Mouse (Mus musculus) intestine, embryonic 15.5 days (tissue): ENCODE measurements around the gene AC161166.1. TPM values are rescaled to one million over a fixed set of nuclear protein-coding genes. Genes with fewer than 3 reads are reported as not detected.
"Not testable (repeated sequence)": the region's sequence is repeated elsewhere in the genome, so short reads cannot be mapped to it uniquely, and the experiment has no call there.

ENCODE experiments used
- ATAC-seq: fragments of 200-750 bp; cut with Nextera tagmentation; 2 replicates; pipeline ENCODE4 v1.8.0; 2017; ENCODE audit warnings: moderate TSS enrichment, moderate library complexity
- H3K27ac ChIP-seq: fragments of 300-500 bp; sonication (generic); 2 replicates; pipeline ENCODE4 v1.5.1; 2015; ENCODE audit warnings: mild to moderate bottlenecking, inconsistent platforms
- H3K27me3 ChIP-seq: fragments of 300-500 bp; sonication (generic); replicated peaks from 2 replicates; pipeline ENCODE4 v1.6.1; 2015; ENCODE audit warnings: inconsistent platforms
- H3K36me3 ChIP-seq: fragments of 300-500 bp; sonication (generic); 2 replicates; pipeline ENCODE4 v1.6.1; 2015; ENCODE audit warnings: inconsistent platforms
- H3K4me1 ChIP-seq: fragments of 300-500 bp; sonication (generic); replicated peaks from 2 replicates; pipeline ENCODE4 v1.6.1; 2015; ENCODE audit warnings: inconsistent platforms
- H3K4me2 ChIP-seq: fragments of 300-500 bp; sonication (generic); replicated peaks from 2 replicates; pipeline ENCODE4 v1.6.1; 2015; ENCODE audit warnings: mild to moderate bottlenecking, inconsistent platforms
- H3K4me3 ChIP-seq: fragments of 300-500 bp; sonication (generic); replicated peaks from 2 replicates; pipeline ENCODE4 v1.5.1; 2015; ENCODE audit warnings: inconsistent platforms
- H3K9ac ChIP-seq: fragments of 300-500 bp; sonication (generic); 2 replicates; pipeline ENCODE4 v1.6.1; 2015; ENCODE audit warnings: inconsistent platforms
- H3K9me3 ChIP-seq: fragments of 300-500 bp; sonication (generic); 2 replicates; pipeline ENCODE4 v1.6.1; 2016; ENCODE audit warnings: inconsistent platforms
- WGBS: fragments of 180-500 bp; shearing (Covaris S2); methylation state at CpG from one replicate; pipeline ENCODE4 v1.1.7; 2015; 5-methylcytosine and 5-hydroxymethylcytosine counted together
- polyA plus RNA-seq: library from polyadenylated mRNA; unstranded; fragments of >200 nt; fragmentation: Nextera tagmentation; extraction: Ambion mirVana; gene quantifications from 2 replicates; pipeline ENCODE4 v1.2.1, GENCODE M21; 2015

Gene AC161166.1
- polyA plus RNA-seq, 1 experiment from 2014 or later: 0.24 TPM

DNA sequence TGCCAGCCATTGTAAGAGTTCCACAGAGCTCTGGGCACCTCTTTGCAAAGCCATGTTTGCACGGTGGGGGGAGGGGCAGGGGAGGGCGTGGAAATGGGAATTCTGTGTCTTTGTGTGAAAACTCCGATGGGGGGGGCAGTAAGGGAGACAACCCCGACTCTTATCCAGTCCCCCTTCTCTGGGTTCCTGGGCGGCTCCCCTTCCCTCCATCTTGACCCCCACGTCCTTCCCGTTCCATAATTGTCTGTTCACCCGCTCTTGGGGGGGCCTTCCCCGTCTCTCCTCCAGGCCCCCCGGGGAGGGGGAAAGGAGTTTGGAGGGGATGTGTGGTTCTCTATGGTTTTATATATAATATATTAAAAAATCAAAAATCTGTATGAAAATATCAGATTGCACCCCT is 8.3 kb downstream of the AC161166.1 start:
- WGBS: 19% methylated on average over 10 of the region's 10 CpGs
- Histone ChIP-seq H3K4me3 (no peak overlapping the region), H3K4me1 (peaks cover 25% of the 10 kb centered on the region), H3K4me2 (no peak overlapping the region), H3K36me3 (no peaks in the 10 kb centered on the region), H3K27ac (no peak overlapping the region), H3K9ac (no peak overlapping the region), H3K27me3 (peaks cover 26% of the 10 kb centered on the region), H3K9me3 (no peaks in the 10 kb centered on the region)
- no peak for ATAC-seq

DNA sequence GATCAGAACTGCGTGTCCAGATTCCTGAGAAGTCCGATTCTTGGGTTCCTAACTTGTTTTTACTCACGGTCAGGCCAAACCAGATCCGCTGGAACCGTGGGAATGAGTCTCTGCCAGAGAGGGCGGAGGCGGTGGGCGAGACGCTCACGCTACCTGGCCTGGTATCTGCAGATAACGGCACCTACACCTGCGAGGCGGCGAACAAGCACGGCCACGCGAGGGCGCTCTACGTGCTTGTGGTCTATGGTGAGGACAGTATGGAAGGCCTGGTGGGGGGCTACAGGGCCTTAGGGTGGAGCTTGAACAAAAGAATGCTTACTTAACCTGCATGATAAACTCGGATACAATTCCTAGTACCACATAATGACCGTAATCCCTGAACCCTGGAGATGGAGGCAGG is 10.8 kb downstream of the AC161166.1 start:
- Histone ChIP-seq H3K27ac (no peak overlapping the region), H3K9me3 (no peaks in the 10 kb centered on the region), H3K4me2 (no peak overlapping the region), H3K4me1 (peaks cover 18% of the 10 kb centered on the region), H3K4me3 (no peak overlapping the region), H3K9ac (no peak overlapping the region), H3K27me3 (peaks cover 37% of the 10 kb centered on the region), H3K36me3 (no peaks in the 10 kb centered on the region)
- no peak for ATAC-seq
- 48% methylated on average over 21 of the region's 21 CpGs for WGBS

DNA sequence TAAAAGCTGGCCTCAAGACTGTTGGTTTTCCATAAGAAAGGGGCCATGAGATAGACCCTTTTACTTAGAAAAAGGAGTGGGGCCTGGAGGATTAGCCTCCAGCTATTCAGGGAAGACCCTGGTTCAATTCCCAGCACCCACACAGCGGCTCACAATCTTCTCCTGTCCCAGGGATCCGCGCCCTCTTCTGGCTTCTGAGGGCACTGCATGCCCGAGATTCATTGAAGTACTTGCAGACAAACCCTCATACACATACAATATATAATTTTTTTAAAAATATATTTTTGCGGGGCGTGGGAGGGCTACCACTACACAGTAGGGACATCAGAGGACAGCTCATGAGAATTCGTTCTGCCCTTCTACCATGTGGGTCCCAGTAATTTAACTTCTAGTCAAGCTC is 11.3 kb downstream of the AC161166.1 start:
- Histone ChIP-seq H3K9ac (no peak overlapping the region), H3K27me3 (peaks cover 37% of the 10 kb centered on the region), H3K4me1 (peaks cover 15% of the 10 kb centered on the region), H3K36me3 (no peaks in the 10 kb centered on the region), H3K9me3 (no peaks in the 10 kb centered on the region), H3K4me2 (no peak overlapping the region), H3K27ac (no peak overlapping the region), H3K4me3 (no peak overlapping the region)
- 36% methylated on average over 7 of the region's 7 CpGs for WGBS
- ATAC-seq: no peak

DNA sequence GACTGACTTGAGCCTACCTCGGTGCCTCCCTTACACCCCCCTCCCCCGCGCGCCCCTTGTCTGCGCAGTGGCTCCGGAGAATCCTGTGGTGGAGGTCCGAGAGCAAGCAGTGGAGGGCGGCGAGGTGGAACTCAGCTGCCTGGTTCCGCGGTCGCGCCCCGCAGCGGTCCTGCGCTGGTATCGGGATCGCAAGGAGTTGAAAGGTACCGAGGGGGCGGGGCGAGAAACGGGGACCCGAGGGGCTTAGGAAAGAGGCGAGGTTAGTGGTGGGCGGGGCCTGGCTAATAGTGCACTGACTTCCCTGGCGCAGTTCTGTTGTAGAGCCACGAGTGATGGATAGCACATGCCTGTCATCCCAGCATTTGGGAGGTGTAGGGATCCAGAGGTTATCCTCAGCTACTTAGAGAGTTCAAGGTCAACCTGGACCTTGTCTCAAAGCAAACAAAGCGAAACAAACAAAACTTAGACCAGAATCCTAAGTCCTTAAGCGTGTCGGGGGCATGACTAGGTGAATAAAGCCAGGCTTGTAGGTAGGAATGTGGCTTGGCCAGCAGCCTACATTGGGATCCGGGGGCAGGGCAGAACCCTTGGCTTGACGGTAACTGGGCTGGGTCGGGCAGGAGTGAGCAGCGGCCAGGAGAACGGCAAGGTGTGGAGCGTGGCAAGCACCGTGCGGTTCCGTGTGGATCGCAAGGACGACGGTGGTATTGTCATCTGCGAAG is 12.2 kb downstream of the AC161166.1 start:
- peak; percentile 31; the same call in 1 of the 2 replicates for ATAC-seq
- H3K27me3 ChIP-seq: peaks cover 37% of the 10 kb centered on the region
- WGBS: 8% methylated on average over 43 of the region's 43 CpGs
- H3K36me3 ChIP-seq: no peaks in the 10 kb centered on the region
- H3K4me3 ChIP-seq: peak overlapping the region; percentile 33
- peak overlapping the region; percentile 72 for H3K4me2 ChIP-seq
- H3K9me3 ChIP-seq: no peaks in the 10 kb centered on the region
- peak overlapping the region; percentile 28 for H3K9ac ChIP-seq
- no peak overlapping the region for H3K27ac ChIP-seq
- H3K4me1 ChIP-seq: peaks cover 12% of the 10 kb centered on the region

DNA sequence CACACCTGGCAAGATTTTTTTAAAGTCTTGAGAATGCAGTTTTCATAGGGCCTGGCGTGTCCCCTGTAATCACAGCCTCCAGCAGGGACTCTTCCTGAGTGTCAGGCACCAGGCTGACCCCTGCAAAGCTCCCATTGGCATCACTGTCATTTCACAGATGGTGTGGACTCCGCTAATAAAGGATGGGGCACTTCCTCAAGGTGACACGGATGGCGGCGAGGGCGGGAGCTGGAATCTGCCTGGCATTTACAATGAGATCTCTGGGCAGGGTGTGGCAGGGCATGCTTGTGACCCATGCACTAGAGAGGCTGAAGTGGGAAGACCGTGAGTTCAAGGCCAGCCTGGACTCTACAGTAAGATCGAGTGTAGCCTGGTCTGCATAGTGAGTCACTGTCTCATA is 24.0 kb downstream of the AC161166.1 start:
- H3K4me1 ChIP-seq: 0 out of 2 replicates have a peak, but pooled peaks cover 6% of the 10 kb centered on the region
- H3K36me3 ChIP-seq: no peaks in the 10 kb centered on the region
- no peak overlapping the region for H3K27ac ChIP-seq
- no peak for ATAC-seq
- H3K9me3 ChIP-seq: no peaks in the 10 kb centered on the region
- WGBS: 80% methylated on average over 8 of the region's 8 CpGs
- no peak overlapping the region for H3K4me2 ChIP-seq
- no peak overlapping the region for H3K4me3 ChIP-seq
- H3K27me3 ChIP-seq: peaks cover 7% of the 10 kb centered on the region; the same call in 1 of the 2 replicates
- no peak overlapping the region for H3K9ac ChIP-seq

DNA sequence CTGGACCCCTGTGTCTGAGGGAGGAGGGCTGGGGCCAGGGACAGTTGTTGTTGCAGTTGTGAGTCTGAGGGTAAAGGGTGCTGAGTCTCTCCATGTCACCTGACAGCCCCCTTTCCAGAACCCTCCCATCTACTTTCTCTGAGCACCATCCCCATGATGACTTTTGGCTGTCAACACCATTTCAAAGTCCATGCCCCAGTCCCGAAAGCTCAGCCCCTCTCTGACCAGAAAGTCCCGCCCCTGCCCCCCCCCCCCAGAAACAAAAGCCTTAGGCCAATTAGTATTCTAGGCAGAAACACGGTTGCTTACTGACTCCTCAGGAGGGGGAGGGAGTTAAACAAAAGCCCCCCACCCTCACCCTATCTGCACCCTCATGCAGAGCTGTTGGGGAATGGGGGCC is 24.9 kb downstream of the AC161166.1 start:
- 0 out of 2 replicates have a peak, but pooled peaks cover 6% of the 10 kb centered on the region for H3K4me1 ChIP-seq
- peaks cover 11% of the 10 kb centered on the region; the same call in 1 of the 2 replicates for H3K27me3 ChIP-seq
- ATAC-seq: no peak
- no peak overlapping the region for H3K4me3 ChIP-seq
- no peak overlapping the region for H3K4me2 ChIP-seq
- H3K36me3 ChIP-seq: no peaks in the 10 kb centered on the region
- no peak overlapping the region for H3K27ac ChIP-seq
- 42% methylated on average over 3 of the region's 3 CpGs for WGBS
- no peaks in the 10 kb centered on the region for H3K9me3 ChIP-seq
- no peak overlapping the region for H3K9ac ChIP-seq

DNA sequence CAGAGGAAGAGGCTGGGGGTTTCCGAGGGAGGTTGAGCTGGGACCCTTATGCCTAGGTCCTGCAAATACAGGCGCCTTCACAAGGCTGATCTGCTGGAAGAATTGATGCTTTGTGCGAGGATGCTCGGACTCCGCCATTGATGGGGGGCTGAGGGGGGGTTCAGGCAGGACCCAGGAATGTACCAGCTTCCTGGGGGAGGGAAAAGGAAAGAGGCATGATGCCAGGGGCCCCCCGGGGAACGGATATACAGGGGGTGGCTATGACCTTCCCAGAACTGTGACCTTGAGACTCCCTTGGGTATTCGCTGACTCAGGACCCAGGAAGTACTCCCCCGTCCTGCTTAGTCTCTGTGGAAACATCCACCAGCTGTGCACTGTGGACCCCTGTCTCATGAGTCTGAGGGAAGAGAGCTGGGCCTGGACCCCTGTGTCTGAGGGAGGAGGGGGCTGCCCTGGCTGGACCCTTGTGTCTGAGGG is 25.6 kb downstream of the AC161166.1 start:
- Histone ChIP-seq H3K27me3 (peaks cover 11% of the 10 kb centered on the region; the same call in 1 of the 2 replicates), H3K4me2 (no peak overlapping the region), H3K36me3 (no peaks in the 10 kb centered on the region), H3K9me3 (no peaks in the 10 kb centered on the region), H3K9ac (no peak overlapping the region), H3K4me1 (0 out of 2 replicates have a peak, but pooled peaks cover 6% of the 10 kb centered on the region), H3K27ac (no peak overlapping the region), H3K4me3 (no peak overlapping the region)
- no peak for ATAC-seq
- 42% methylated on average over 9 of the region's 9 CpGs for WGBS

DNA sequence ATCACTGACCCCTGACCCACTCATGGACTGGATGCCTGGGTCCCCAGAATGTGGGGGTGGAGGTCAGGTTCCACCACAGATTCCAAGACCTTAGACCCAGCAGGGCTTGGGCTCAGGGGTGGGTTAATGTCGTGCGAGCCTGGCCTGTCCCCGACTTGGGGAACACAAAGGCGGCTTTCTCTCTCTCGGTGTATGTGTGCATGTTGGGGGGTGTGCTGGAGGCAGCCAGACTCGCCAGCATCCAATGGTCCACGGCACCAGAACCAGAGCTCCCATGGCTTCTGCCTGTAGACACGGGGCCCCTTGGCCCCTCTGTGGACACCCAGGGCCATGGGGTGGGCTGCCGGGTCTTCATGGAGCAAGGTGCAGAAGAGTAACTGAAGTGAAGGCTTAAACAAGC is 26.8 kb downstream of the AC161166.1 start:
- Histone ChIP-seq H3K9me3 (no peaks in the 10 kb centered on the region), H3K4me1 (peaks cover 18% of the 10 kb centered on the region), H3K9ac (no peak overlapping the region), H3K27ac (no peak overlapping the region), H3K36me3 (no peaks in the 10 kb centered on the region), H3K4me3 (no peak overlapping the region), H3K4me2 (no peak overlapping the region), H3K27me3 (peaks cover 21% of the 10 kb centered on the region; the same call in 1 of the 2 replicates)
- no peak for ATAC-seq
- WGBS: 82% methylated on average over 9 of the region's 9 CpGs

DNA sequence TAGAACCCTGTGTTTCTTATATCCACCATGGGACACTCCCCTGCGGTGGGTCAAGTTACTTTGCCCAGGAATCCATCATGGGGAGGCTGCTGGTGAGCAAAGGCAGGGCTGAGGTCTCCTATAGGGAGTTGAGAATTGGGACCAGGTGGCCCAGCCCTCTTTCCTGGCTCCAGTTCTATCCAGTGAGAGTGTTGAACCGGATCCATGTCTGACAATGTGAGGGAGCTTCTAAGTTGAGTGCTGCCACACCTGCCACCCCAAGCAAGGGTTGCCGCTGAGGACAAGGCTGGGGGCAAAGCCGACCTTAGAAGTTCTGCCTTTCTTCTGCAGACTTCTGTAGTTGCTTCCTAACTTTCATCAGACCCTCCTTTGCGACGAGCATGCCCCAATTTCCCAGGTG is 29.0 kb downstream of the AC161166.1 start:
- not testable (repeated sequence) for H3K9me3 ChIP-seq, H3K4me2 ChIP-seq, ATAC-seq, H3K36me3 ChIP-seq, H3K27ac ChIP-seq, H3K9ac ChIP-seq, H3K4me3 ChIP-seq
- Histone ChIP-seq H3K4me1 (peaks cover 19% of the 10 kb centered on the region), H3K27me3 (peaks cover 21% of the 10 kb centered on the region; the same call in 1 of the 2 replicates)
- WGBS: 51% methylated on average over 6 of the region's 6 CpGs

DNA sequence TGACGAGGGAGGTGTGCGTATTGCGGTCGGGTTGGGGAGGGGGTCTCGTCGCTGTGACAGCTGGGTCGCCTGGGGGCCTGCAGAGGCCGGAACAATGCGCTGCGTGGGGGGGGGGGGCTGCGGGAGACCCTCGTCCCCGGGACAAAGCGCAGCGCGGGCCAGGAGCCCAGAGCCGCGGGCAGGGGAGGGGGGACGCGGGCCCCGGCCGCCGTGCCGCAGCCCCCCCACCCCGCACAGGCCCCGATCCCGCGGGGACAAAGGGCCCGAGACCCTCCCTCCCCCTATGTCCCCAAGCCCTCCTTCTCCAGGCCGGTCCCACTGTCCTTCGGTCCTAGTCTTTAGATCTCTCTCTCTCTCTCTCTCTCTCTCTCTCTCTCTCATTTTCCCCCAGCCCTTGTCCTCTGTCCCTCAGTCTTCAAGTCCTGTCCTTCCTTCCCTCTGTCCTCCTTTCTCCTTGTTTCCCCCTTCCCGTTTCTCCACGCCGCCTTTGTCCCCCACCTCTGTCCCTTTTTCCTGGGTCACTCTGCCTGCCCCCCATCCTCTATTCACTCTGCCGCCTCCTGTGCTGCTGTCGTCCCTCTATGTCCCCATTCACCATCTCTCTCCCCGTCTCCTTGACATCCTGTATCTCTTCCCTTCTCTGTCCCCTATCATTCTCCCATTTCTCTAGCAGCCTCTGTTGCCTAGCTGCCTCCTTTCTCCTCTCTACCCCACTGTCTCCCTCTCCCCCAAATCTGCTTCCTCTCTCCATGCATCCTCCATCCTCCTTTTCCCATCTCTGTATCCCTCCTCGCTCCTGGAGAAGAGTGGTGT is 29.8 kb downstream of the AC161166.1 start:
- Histone ChIP-seq H3K36me3 (no peaks in the 10 kb centered on the region), H3K27me3 (peaks cover 21% of the 10 kb centered on the region; the same call in 1 of the 2 replicates), H3K4me2 (peak overlapping the region; percentile 97), H3K9me3 (no peaks in the 10 kb centered on the region), H3K9ac (peak overlapping the region; percentile 55), H3K4me1 (peaks cover 19% of the 10 kb centered on the region), H3K27ac (no peak overlapping the region), H3K4me3 (peak overlapping the region; percentile 61)
- peak; percentile 34; the same call in 1 of the 2 replicates for ATAC-seq
- 5% methylated on average over 17 of the region's 38 CpGs for WGBS

DNA sequence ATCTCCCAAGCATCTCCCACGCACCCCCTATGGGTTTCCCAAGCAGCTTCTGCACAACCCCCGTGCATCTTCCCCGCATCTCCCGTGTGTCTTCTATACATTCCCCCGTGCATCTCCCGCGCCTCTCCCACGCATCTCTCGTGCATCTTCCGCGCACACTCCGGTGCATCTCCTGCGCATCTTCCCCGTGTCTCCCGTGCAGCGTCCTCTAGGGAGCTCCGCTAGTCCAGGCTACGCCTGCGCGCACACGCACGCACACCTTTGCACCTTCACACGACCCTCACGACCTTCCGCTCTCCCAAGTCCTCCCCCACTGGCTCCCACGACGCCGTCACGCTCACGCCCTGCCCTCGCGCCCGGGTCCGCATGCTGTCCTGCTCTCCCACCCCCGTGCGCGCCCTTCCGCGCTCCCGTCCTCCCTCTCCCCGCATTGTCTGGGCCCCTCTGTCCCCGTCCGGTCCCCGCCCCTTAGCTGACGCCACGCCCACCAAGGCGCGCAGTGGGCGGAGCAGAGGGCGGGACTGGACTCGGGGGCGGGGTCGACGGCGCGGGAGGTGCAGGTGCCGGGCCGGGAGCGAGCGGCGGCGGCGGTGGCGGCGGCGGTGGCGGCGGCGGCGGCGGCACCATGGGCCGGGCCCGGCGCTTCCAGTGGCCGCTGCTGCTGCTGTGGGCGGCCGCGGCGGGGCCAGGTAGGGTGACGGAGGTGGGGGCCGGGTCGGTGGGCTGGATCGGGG is 30.6 kb downstream of the AC161166.1 start, which contains the start of gene Cadm4:
Gene Cadm4, plus strand, starts transcription at position 550 of the 734 bp plus-strand sequence.
- under 1% methylated on average over 73 of the region's 83 CpGs for WGBS
- H3K4me1 ChIP-seq: peaks cover 16% of the 10 kb centered on the region
- peak within 1 kb of the TSS; percentile 97 for H3K4me2 ChIP-seq
- ATAC-seq: peak; percentile 88
- H3K36me3 ChIP-seq: no peaks in the 10 kb centered on the region
- H3K27me3 ChIP-seq: peaks cover 21% of the 10 kb centered on the region; the same call in 1 of the 2 replicates
- H3K4me3 ChIP-seq: peak within 1 kb of the TSS; percentile 61
- no peaks in the 10 kb centered on the region for H3K9me3 ChIP-seq
- no peak within 1 kb of the TSS for H3K27ac ChIP-seq
- peak within 1 kb of the TSS; percentile 55 for H3K9ac ChIP-seq
